Mouse (Mus musculus) lung, adult 2 months (tissue): ENCODE measurements at regions not wholly inside any gene's neighbourhood (a gene's known extent, or its start where the extent isn't known, plus 50 kb on each side); places are given as distances from the start of the nearest gene placed in this dataset.

Experiments used
- DNase-seq: peaks from one replicate; pipeline ENCODE4 v3.0.0; 2022
- H3K4me1 ChIP-seq: fragments of 200-500 bp; 2 replicates; pipeline ENCODE4 v1.6.1; 2011; ENCODE audit warnings: low read length; ENCODE audit not compliant: control insufficient read depth, insufficient read depth
- H3K4me3 ChIP-seq: fragments of 200-500 bp; replicated peaks from 2 replicates; pipeline ENCODE3; 2011; ENCODE audit warnings: low read depth, mild to moderate bottlenecking, control low read depth, low read length; ENCODE audit errors: extremely low read depth
- CTCF ChIP-seq: fragments of 200-500 bp; IDR thresholded peaks from 2 replicates; pipeline ENCODE4 v1.5.1; 2011; ENCODE audit warnings: mild to moderate bottlenecking, low read length, control low read depth; ENCODE audit not compliant: insufficient read depth
- POLR2A ChIP-seq: fragments of 200-500 bp; IDR thresholded peaks from 2 replicates; pipeline ENCODE4 v1.6.1; 2011; ENCODE audit warnings: low read depth, mild to moderate bottlenecking, control low read depth, low read length, borderline replicate concordance; ENCODE audit errors: extremely low read depth
- WGBS: fragments of 180-500 bp; shearing (Covaris S2); methylation state at CpG from one replicate; pipeline ENCODE4 v1.1.7; 2018; 5-methylcytosine and 5-hydroxymethylcytosine counted together

GRCm38 (mm10) chr8:23537681-23538359, 1126.7 kb downstream of the Mrps31 start:
- 68% methylated on average over 7 of the region's 7 CpGs for WGBS
- Histone ChIP-seq H3K4me3 (no peak overlapping the region), H3K4me1 (no peaks in the 10 kb centered on the region)
- no peak for DNase-seq
- TF ChIP-seq CTCF, result no peak
- no peak for TF ChIP-seq POLR2A

- Histone ChIP-seq H3K4me1 (no peaks in the 10 kb centered on the region), H3K4me3 (no peak overlapping the region)
- WGBS, result 74% methylated on average over 11 of the region's 12 CpGs
- TF ChIP-seq CTCF (no peak), POLR2A (no peak)
- DNase-seq, result no peak
Observed at GRCm38 (mm10) chr8:23553565-23554473, 1142.7 kb downstream of the Mrps31 start.

- no peak for DNase-seq
- Histone ChIP-seq H3K4me3 (no peak overlapping the region), H3K4me1 (no peaks in the 10 kb centered on the region)
- no peak for TF ChIP-seq CTCF
- no peak for TF ChIP-seq POLR2A
- 74% methylated on average over 5 of the region's 5 CpGs for WGBS
Observed at GRCm38 (mm10) chr8:23560836-23561235, 1149.7 kb downstream of the Mrps31 start.

GRCm38 (mm10) chr8:23561683-23562385, 1150.7 kb downstream of the Mrps31 start:
- TF ChIP-seq POLR2A (no peak), CTCF (no peak)
- Histone ChIP-seq H3K4me3 (no peak overlapping the region), H3K4me1 (no peaks in the 10 kb centered on the region)
- no peak for DNase-seq
- 55% methylated on average over 8 of the region's 8 CpGs for whole genome bisulfite sequencing

DNA sequence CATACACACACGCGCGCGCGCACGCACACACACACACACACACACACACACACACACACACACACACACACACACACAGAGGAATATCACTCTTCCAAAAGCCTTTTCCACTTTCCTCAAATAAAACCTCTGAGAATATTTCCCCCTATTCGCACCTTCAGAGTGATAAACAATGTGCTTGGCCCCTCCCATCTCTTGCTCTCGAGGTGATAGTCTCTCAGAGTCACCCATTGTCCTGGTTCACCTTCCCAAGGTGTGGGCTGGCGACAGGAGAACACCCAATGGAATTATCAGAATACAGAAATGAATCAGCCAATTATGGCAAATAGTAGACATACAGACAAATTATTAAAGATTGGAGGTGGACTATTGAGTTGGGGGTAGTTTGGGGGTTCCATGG, 1151.3 kb downstream of the Mrps31 start:
- no peak overlapping the region for H3K4me3 ChIP-seq
- DNase-seq, result no peak

DNA sequence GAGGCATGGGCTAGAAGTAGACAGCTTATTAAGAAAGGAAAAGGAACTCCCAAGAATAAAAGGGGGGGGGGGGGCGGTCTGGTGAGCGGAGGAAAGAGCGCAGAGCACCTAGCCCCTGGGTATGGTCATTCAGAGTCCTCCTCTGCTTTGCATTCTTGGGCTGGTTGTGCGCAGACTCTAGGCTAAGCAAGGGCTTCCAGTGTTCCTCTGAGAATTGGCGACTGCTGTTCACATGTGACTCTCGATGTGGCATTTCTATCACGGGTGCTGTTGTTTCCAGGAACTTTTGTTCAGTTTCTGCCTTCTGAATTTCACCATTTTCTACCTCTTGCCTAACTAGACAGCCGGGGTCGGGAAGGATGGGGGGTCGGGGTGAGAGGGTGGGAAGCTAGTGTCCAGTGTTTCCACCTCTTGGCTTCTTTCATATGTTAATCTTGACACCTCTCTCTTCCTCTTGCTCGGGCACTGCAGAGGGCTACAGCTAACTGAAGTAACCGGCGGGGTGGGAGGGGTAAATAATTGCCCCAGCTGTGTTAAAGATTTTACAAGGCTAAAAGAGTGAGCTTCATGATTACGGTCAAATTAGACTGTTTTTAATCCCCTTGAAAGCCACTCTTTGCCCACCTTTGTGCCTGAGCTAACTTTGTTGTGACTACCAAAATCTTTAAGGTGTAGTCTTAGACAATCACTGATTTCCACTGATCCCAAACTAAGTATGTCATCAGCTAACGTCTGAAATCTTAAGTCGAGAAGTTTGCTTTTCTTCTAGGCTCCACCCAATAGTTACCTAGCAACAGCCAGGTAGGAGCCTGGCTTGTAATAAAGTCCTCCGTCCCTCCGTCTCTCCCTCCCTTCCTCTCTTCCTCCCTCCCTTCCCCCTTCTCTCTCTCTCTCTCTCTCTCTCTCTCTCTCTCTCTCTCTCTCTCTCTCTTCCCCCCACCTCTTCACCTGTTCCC, 1152.2 kb downstream of the Mrps31 start:
- 8% methylated on average over 18 of the region's 18 CpGs for WGBS
- H3K4me3 ChIP-seq, result no peak overlapping the region
- TF ChIP-seq POLR2A, result no peak
- no peak for TF ChIP-seq CTCF
- H3K4me1 ChIP-seq, result no peaks in the 10 kb centered on the region
- DNase-seq, result no peak

More for the DNA sequence above, 1151.3 kb downstream of the Mrps31 start:
- TF ChIP-seq CTCF (no peak), POLR2A (no peak)
- no peaks in the 10 kb centered on the region for H3K4me1 ChIP-seq
- WGBS, result 55% methylated on average over 9 of the region's 9 CpGs

DNA sequence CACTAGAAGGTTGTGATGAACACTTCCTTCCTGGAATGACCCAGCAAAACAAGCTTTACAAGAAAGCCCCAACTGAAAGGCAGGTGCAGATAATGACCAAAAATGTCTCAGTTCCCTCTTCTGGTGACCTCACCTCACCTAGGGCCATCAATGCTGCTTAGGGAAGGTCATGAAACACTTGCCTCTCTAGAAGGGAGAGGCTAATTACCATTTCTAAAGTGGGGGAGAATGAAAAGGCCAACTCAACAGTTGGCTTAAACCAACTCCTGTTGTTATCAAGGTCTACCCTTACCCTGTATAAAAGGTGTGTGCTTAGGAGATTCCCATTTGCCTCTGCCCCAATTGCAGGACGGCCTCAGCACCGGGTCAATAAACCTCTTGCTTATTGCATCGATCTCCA, 1156.7 kb downstream of the Mrps31 start:
- no peaks in the 10 kb centered on the region for H3K4me1 ChIP-seq
- H3K4me3 ChIP-seq, result no peak overlapping the region
- DNase-seq, result no peak
- WGBS, result 87% methylated on average over 3 of the region's 3 CpGs
- TF ChIP-seq POLR2A (no peak), CTCF (no peak)

- no peaks in the 10 kb centered on the region for H3K4me1 ChIP-seq
- TF ChIP-seq POLR2A (no peak), CTCF (no peak)
- H3K4me3 ChIP-seq, result no peak overlapping the region
- DNase-seq, result no peak
- WGBS, result 63% methylated on average over 1 of the region's 1 CpGs
Observed at GRCm38 (mm10) chr8:23571338-23571737, 1154.3 kb downstream of the Adam3 start.

DNA sequence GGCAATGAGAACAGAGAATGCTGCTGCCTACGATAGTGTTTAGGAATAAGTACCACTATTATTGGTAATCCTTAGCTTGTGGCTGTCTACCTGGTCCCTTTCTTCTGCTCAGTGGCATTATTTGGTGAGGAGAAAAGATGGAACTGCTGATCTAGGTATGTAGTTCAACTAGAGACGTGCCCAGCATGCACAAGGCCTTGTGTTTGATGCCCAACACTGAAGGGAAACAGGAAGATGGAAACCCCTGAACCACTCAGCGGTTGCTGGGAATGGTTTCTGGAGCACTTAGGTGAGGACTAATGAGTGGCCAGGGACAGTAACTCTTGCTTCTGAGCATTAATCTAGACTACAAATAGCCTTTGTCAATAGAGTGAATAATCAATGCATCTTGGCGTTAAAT, 1145.5 kb downstream of the Adam3 start:
- no peak for DNase-seq
- 92% methylated on average over 4 of the region's 4 CpGs for WGBS
- TF ChIP-seq CTCF (no peak), POLR2A (no peak)
- Histone ChIP-seq H3K4me1 (no peaks in the 10 kb centered on the region), H3K4me3 (no peak overlapping the region)
